Mouse (Mus musculus) MEL (cell line): Measurements from ENCODE around the gene Pip5k1c. TPM values are rescaled to one million over a fixed set of nuclear protein-coding genes. Genes with fewer than 3 reads are reported as not detected.

Experiments
- DNase-seq: peaks from one replicate; pipeline ENCODE4 v3.0.0; 2011; ENCODE audit warnings: low read depth, low spot score
- H3K27ac ChIP-seq: 2 replicates; pipeline ENCODE4 v1.5.1; 2012; ENCODE audit warnings: low read depth, mild to moderate bottlenecking, control low read depth, low read length, moderate library complexity; ENCODE audit not compliant: control insufficient read depth
- H3K27me3 ChIP-seq, 2 experiments: fragments of 150-350 bp in 1 of 2; sonication (generic) in 1 of 2; 2 replicates each; pipeline ENCODE4 v1.6.1; 2012; ENCODE audit warnings: low read length in 2 of 2, mild to moderate bottlenecking in 2 of 2, improper control_type of control experiment in 1 of 2, moderate library complexity in 1 of 2; ENCODE audit not compliant: insufficient read depth in 2 of 2, control insufficient read depth in 1 of 2
- H3K36me3 ChIP-seq, 2 experiments: 2 replicates each; pipeline ENCODE4 v1.6.1; 2012 to 2014; ENCODE audit warnings: low read length in 2 of 2, improper control_type of control experiment in 1 of 2, inconsistent platforms in 1 of 2, mild to moderate bottlenecking in 1 of 2; ENCODE audit not compliant: insufficient read depth in 2 of 2, control insufficient read depth in 1 of 2
- H3K4me1 ChIP-seq, 2 experiments: fragments of 150-350 bp in 1 of 2; sonication (generic) in 1 of 2; 2 replicates each; pipeline ENCODE4 v1.6.1; 2012; ENCODE audit warnings: low read length in 2 of 2, improper control_type of control experiment in 1 of 2, mild to moderate bottlenecking in 1 of 2; ENCODE audit not compliant: insufficient read depth in 2 of 2, control insufficient read depth in 1 of 2
- H3K4me3 ChIP-seq, 2 experiments: fragments of 150-350 bp in 1 of 2; sonication (generic) in 1 of 2; 2 replicates each; pipeline ENCODE4 v1.5.1; 2012; ENCODE audit warnings: low read depth in 2 of 2, low read length in 2 of 2, mild to moderate bottlenecking in 2 of 2, moderate library complexity in 2 of 2, control low read depth in 1 of 2, improper control_type of control experiment in 1 of 2; ENCODE audit not compliant: control insufficient read depth in 1 of 2, insufficient read depth in 1 of 2
- H3K79me2 ChIP-seq: 2 replicates; pipeline ENCODE4 v1.6.1; 2012; ENCODE audit warnings: mild to moderate bottlenecking, low read length, moderate library complexity; ENCODE audit not compliant: control insufficient read depth, poor library complexity, insufficient read depth
- H3K9ac ChIP-seq: 2 replicates; pipeline ENCODE4 v1.6.1; 2012; ENCODE audit warnings: low read depth, mild to moderate bottlenecking, control low read depth, low read length, moderate library complexity; ENCODE audit not compliant: control insufficient read depth, poor library complexity, severe bottlenecking
- H3K9me3 ChIP-seq: fragments of 150-350 bp; sonication (generic); replicated peaks from 2 replicates; pipeline ENCODE4 v1.6.1; 2012; ENCODE audit warnings: mild to moderate bottlenecking, low read length, improper control_type of control experiment, moderate library complexity; ENCODE audit not compliant: insufficient read depth
- BHLHE40 ChIP-seq: IDR thresholded peaks from 2 replicates; pipeline ENCODE4 v1.6.1; 2012; ENCODE audit warnings: low read depth, mild to moderate bottlenecking, inconsistent platforms, low read length, improper control_type of control experiment, borderline replicate concordance
- CHD1 ChIP-seq: IDR thresholded peaks from 2 replicates; pipeline ENCODE4 v1.6.1; 2012; ENCODE audit warnings: low read depth, mild to moderate bottlenecking, inconsistent platforms, low read length, improper control_type of control experiment
- CHD2 ChIP-seq: IDR thresholded peaks from 2 replicates; pipeline ENCODE4 v1.6.1; 2011; ENCODE audit warnings: low read length, improper control_type of control experiment
- CTCF ChIP-seq, 3 experiments: IDR thresholded peaks in 2 of 3; conservative IDR thresholded peaks in 1 of 3; 2 replicates each; pipeline ENCODE4 v1.5.1; 2011 to 2012; ENCODE audit warnings: low read length in 3 of 3, low read depth in 2 of 3, mild to moderate bottlenecking in 2 of 3, improper control_type of control experiment in 1 of 3, inconsistent platforms in 1 of 3, mixed read lengths in 1 of 3, moderate library complexity in 1 of 3; ENCODE audit not compliant: control insufficient read depth in 1 of 3, insufficient read depth in 1 of 3, poor library complexity in 1 of 3, severe bottlenecking in 1 of 3
- E2F4 ChIP-seq: IDR thresholded peaks from 2 replicates; pipeline ENCODE4 v1.6.1; 2011; ENCODE audit warnings: low read depth, low read length, improper control_type of control experiment, borderline replicate concordance
- ELF1 ChIP-seq: IDR thresholded peaks from 2 replicates; pipeline ENCODE4 v1.6.1; 2014; ENCODE audit warnings: low read depth, mild to moderate bottlenecking, inconsistent platforms, low read length, improper control_type of control experiment, moderate library complexity
- EP300 ChIP-seq, 2 experiments: IDR thresholded peaks; 2 replicates each; pipeline ENCODE4 v1.6.1; 2011; ENCODE audit warnings: improper control_type of control experiment in 2 of 2, low read length in 2 of 2, low read depth in 1 of 2, mild to moderate bottlenecking in 1 of 2
- GABPA ChIP-seq: IDR thresholded peaks from 2 replicates; pipeline ENCODE4 v1.6.1; 2012; ENCODE audit warnings: low read depth, mild to moderate bottlenecking, inconsistent platforms, low read length, improper control_type of control experiment, moderate library complexity
- GATA1 ChIP-seq: IDR thresholded peaks from 2 replicates; pipeline ENCODE4 v1.6.1; 2011; ENCODE audit warnings: low read depth, low read length, improper control_type of control experiment
- HCFC1 ChIP-seq: IDR thresholded peaks from 2 replicates; pipeline ENCODE4 v1.6.1; 2012; ENCODE audit warnings: low read depth, mild to moderate bottlenecking, inconsistent platforms, low read length, improper control_type of control experiment, moderate library complexity
- JUND ChIP-seq: IDR thresholded peaks from 2 replicates; pipeline ENCODE4 v1.6.1; 2011; ENCODE audit warnings: low read depth, mild to moderate bottlenecking, improper control_type of control experiment, low read length
- KAT2A ChIP-seq: conservative IDR thresholded peaks from 2 replicates; pipeline ENCODE4 v1.6.1; 2012; ENCODE audit warnings: low read depth, low read length, improper control_type of control experiment, inconsistent platforms
- MAFK ChIP-seq: IDR thresholded peaks from 2 replicates; pipeline ENCODE4 v1.6.1; 2011; ENCODE audit warnings: low read depth, mild to moderate bottlenecking, low read length, improper control_type of control experiment, borderline replicate concordance
- MAX ChIP-seq: IDR thresholded peaks from 2 replicates; pipeline ENCODE4 v1.6.1; 2011; ENCODE audit warnings: low read length, improper control_type of control experiment
- MAZ ChIP-seq: IDR thresholded peaks from 2 replicates; pipeline ENCODE4 v1.6.1; 2012; ENCODE audit warnings: low read depth, mild to moderate bottlenecking, inconsistent platforms, low read length, improper control_type of control experiment
- MEF2A ChIP-seq: IDR thresholded peaks from 2 replicates; pipeline ENCODE4 v1.6.1; 2014; ENCODE audit warnings: low read depth, mild to moderate bottlenecking, inconsistent platforms, low read length, improper control_type of control experiment; ENCODE audit not compliant: poor library complexity, insufficient replicate concordance, severe bottlenecking; ENCODE audit errors: extremely low read depth
- MXI1 ChIP-seq: IDR thresholded peaks from 2 replicates; pipeline ENCODE4 v1.6.1; 2011; ENCODE audit warnings: mild to moderate bottlenecking, low read depth, low read length, improper control_type of control experiment
- MYB ChIP-seq: IDR thresholded peaks from 2 replicates; pipeline ENCODE4 v1.6.1; 2011; ENCODE audit warnings: mild to moderate bottlenecking, low read depth, low read length, improper control_type of control experiment
- NELFE ChIP-seq: IDR thresholded peaks from 2 replicates; pipeline ENCODE4 v1.6.1; 2011; ENCODE audit warnings: low read depth, low read length, improper control_type of control experiment
- NRF1 ChIP-seq: IDR thresholded peaks from 2 replicates; pipeline ENCODE4 v1.6.1; 2014; ENCODE audit warnings: low read depth, mild to moderate bottlenecking, inconsistent platforms, low read length, improper control_type of control experiment, moderate library complexity; ENCODE audit not compliant: poor library complexity, insufficient read depth, severe bottlenecking
- POLR2A ChIP-seq, 2 experiments: IDR thresholded peaks; 2 replicates each; pipeline ENCODE4 v1.6.1; 2011 to 2012; ENCODE audit warnings: low read length in 2 of 2, mild to moderate bottlenecking in 2 of 2, control low read depth in 1 of 2, improper control_type of control experiment in 1 of 2, low read depth in 1 of 2, moderate library complexity in 1 of 2; ENCODE audit not compliant: control insufficient read depth in 1 of 2, insufficient read depth in 1 of 2, poor library complexity in 1 of 2
- POLR2AphosphoS2 ChIP-seq: IDR thresholded peaks from 2 replicates; pipeline ENCODE4 v1.6.1; 2011; ENCODE audit warnings: low read length, improper control_type of control experiment
- POLR2AphosphoS5 ChIP-seq: IDR thresholded peaks from 2 replicates; pipeline ENCODE4 v1.6.1; 2012; ENCODE audit warnings: low read depth, borderline replicate concordance, mild to moderate bottlenecking, inconsistent platforms, low read length, moderate library complexity, mixed read lengths
- RAD21 ChIP-seq: IDR thresholded peaks from 2 replicates; pipeline ENCODE4 v1.6.1; 2011; ENCODE audit warnings: mild to moderate bottlenecking, low read depth, low read length, improper control_type of control experiment
- RCOR1 ChIP-seq: IDR thresholded peaks from 2 replicates; pipeline ENCODE4 v1.6.1; 2012; ENCODE audit warnings: low read depth, mild to moderate bottlenecking, inconsistent platforms, low read length, improper control_type of control experiment
- SIN3A ChIP-seq: IDR thresholded peaks from 2 replicates; pipeline ENCODE4 v1.6.1; 2012; ENCODE audit warnings: low read length, improper control_type of control experiment, inconsistent platforms
- SMC3 ChIP-seq: IDR thresholded peaks from 2 replicates; pipeline ENCODE4 v1.6.1; 2011; ENCODE audit warnings: low read depth, low read length, improper control_type of control experiment
- TAL1 ChIP-seq: IDR thresholded peaks from 2 replicates; pipeline ENCODE4 v1.6.1; 2012; ENCODE audit warnings: mild to moderate bottlenecking, inconsistent platforms, low read length, moderate library complexity, mixed read lengths
- TBP ChIP-seq: IDR thresholded peaks from 2 replicates; pipeline ENCODE4 v1.8.0; 2011; ENCODE audit warnings: low read depth, low read length, improper control_type of control experiment
- TCF12 ChIP-seq: IDR thresholded peaks from 2 replicates; pipeline ENCODE4 v1.6.1; 2014; ENCODE audit warnings: low read depth, mild to moderate bottlenecking, inconsistent platforms, low read length, improper control_type of control experiment, moderate library complexity
- UBTF ChIP-seq: IDR thresholded peaks from 2 replicates; pipeline ENCODE4 v1.6.1; 2012; ENCODE audit warnings: low read depth, mild to moderate bottlenecking, inconsistent platforms, low read length, improper control_type of control experiment, moderate library complexity, borderline replicate concordance; ENCODE audit not compliant: insufficient read depth
- USF1 ChIP-seq: IDR thresholded peaks from 2 replicates; pipeline ENCODE4 v1.6.1; 2014; ENCODE audit warnings: low read depth, mild to moderate bottlenecking, inconsistent platforms, low read length, improper control_type of control experiment, moderate library complexity
- ZC3H11A ChIP-seq: IDR thresholded peaks from 2 replicates; pipeline ENCODE4 v1.6.1; 2012; ENCODE audit warnings: low read depth, mild to moderate bottlenecking, inconsistent platforms, low read length, improper control_type of control experiment
- ZKSCAN1 ChIP-seq: IDR thresholded peaks from 2 replicates; pipeline ENCODE4 v1.6.1; 2012; ENCODE audit warnings: low read depth, mild to moderate bottlenecking, inconsistent platforms, low read length, improper control_type of control experiment, moderate library complexity
- ZMIZ1 ChIP-seq: IDR thresholded peaks from 2 replicates; pipeline ENCODE4 v1.6.1; 2012; ENCODE audit warnings: low read depth, mild to moderate bottlenecking, inconsistent platforms, low read length, improper control_type of control experiment, moderate library complexity
- ZNF384 ChIP-seq: IDR thresholded peaks from 2 replicates; pipeline ENCODE4 v1.6.1; 2012; ENCODE audit warnings: low read depth, mild to moderate bottlenecking, inconsistent platforms, low read length, improper control_type of control experiment
- polyA plus RNA-seq, 2 experiments: library from polyadenylated mRNA; stranded (reverse) in 1 of 2; unstranded in 1 of 2; fragments of >175 nt in 1 of 2; fragments of >200 nt in 1 of 2; gene quantifications; 2 replicates each; pipeline versions ENCODE4 v1.2.1 to v1.2.4; 2012; ENCODE audit warnings: low replicate concordance in 2 of 2, low read depth in 1 of 2; ENCODE audit not compliant: insufficient read length in 2 of 2, insufficient read depth in 1 of 2, missing spikeins in 1 of 2
- total RNA-seq: library from RNA; depleted of rRNA; stranded (reverse); fragments of 300-350 nt; gene quantifications from 2 replicates; pipeline ENCODE4 v1.2.3, GENCODE M21; 2012

Pip5k1c gene
- total and polyA plus RNA-seq, 3 experiments, result 14.4 to 40.5 TPM; not detected in 1

DNA sequence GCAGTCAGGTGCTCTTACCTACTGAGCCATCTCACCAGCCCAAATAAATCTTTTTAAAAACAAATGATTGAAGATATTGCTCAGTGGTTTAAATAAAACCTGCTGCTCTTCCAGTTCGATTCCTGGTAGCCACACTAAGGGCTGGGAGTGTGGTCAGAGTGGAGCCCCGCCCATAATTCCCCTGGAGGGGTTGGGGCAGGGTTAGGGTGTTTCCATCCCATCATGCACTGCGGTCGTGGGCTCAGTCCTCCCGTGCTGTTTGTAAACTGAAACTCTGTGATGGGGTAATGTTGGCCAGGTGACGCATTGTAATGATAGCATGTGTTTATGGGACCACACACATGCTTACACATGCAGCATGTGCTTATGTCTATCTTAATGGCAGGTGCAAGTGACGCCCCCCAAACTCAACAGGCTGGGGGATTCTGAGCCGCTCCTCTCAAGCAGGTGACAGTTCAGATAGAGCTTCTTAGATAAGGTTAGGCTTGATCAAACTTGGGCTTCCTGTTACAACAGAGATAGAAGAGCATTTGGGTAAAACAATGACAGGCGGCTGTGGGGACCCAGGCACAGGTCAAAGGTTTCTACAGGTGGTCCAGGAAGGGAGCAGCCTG lies 59.0 kb downstream of the Pip5k1c start:
- Histone ChIP-seq H3K27ac (peak overlapping the region; percentile 86), H3K9me3 (no peaks in the 10 kb centered on the region), H3K4me1 (peaks cover 8 to 23% of the 10 kb centered on the region in 2 experiments; a peak in 3 of 4 replicates), H3K9ac (peak overlapping the region; percentile 82), H3K4me3 (peak overlapping the region; percentile 62 to 77), H3K27me3 (no peaks in the 10 kb centered on the region), H3K79me2 (peaks cover 4% of the 10 kb centered on the region; the same call in 1 of the 2 replicates), H3K36me3 (peaks cover 0 to 21% of the 10 kb centered on the region in 2 experiments; a peak in 2 of 4 replicates)
- peak; percentile 95 for DNase-seq
- peak; percentile 96 for TF ChIP-seq SIN3A
- no peak for TF ChIP-seq RAD21
- TF ChIP-seq MAX, result peak; percentile 93
- TF ChIP-seq POLR2A (IDR thresholded peaks at IDR 0.05; ENCODE audit: control insufficient read depth in 1 of 2, insufficient read depth in 1 of 2, low read depth in 1 of 2, low read length in 2 of 2, poor library complexity in 1 of 2), result peak in 1 of 2 experiments; percentile 71; a peak in 2 of 4 replicates
- TF ChIP-seq ZMIZ1, result no peak
- peak; percentile 16; the same call in 1 of the 2 replicates for TF ChIP-seq RCOR1
- TF ChIP-seq BHLHE40, result peak; percentile 74; the same call in 1 of the 2 replicates
- TF ChIP-seq KAT2A, result peak; percentile 33; the same call in 1 of the 2 replicates
- TF ChIP-seq HCFC1, result peak; percentile 79
- TF ChIP-seq CTCF (IDR thresholded peaks at IDR 0.05 in 2 of 3, conservative IDR thresholded peaks at IDR 0.05 in 1 of 3; ENCODE audit: control insufficient read depth in 1 of 3, insufficient read depth in 1 of 3, low read depth in 2 of 3, low read length in 3 of 3, poor library complexity in 1 of 3, severe bottlenecking in 1 of 3), result no peak
- no peak for TF ChIP-seq JUND
- TF ChIP-seq GABPA, result no peak
- peak; percentile 86 for TF ChIP-seq GATA1
- peak; percentile 39; the same call in 1 of the 2 replicates for TF ChIP-seq USF1
- TF ChIP-seq SMC3, result no peak
- 0 out of 2 replicates have a peak, but pooled peaks have one; percentile 32 for TF ChIP-seq E2F4
- TF ChIP-seq EP300 (IDR thresholded peaks at IDR 0.05; ENCODE audit: low read depth in 1 of 2, low read length in 2 of 2), result peak; percentile 76 to 82
- 0 out of 2 replicates have a peak, but pooled peaks have one; percentile 25 for TF ChIP-seq ELF1
- TF ChIP-seq CHD1, result no peak
- peak; percentile 37; the same call in 1 of the 2 replicates for TF ChIP-seq NELFE
- peak; percentile 83 for TF ChIP-seq TCF12
- no peak for TF ChIP-seq CHD2
- TF ChIP-seq POLR2AphosphoS2, result peak; percentile 44; the same call in 1 of the 2 replicates
- no peak for TF ChIP-seq MEF2A
- peak; percentile 94 for TF ChIP-seq TBP
- no peak for TF ChIP-seq NRF1
- no peak for TF ChIP-seq ZC3H11A
- TF ChIP-seq POLR2AphosphoS5, result no peak
- TF ChIP-seq TAL1, result peak; percentile 52
- peak; percentile 85 for TF ChIP-seq MAZ
- TF ChIP-seq ZKSCAN1, result peak; percentile 68
- TF ChIP-seq MAFK, result no peak
- peak; percentile 94 for TF ChIP-seq MXI1
- TF ChIP-seq ZNF384, result no peak
- peak; percentile 70 for TF ChIP-seq MYB
- TF ChIP-seq UBTF, result no peak
